Mouse (Mus musculus) heart, embryonic 12.5 days (tissue): ENCODE measurements around the gene Gm10644. TPM values are rescaled to one million over a fixed set of nuclear protein-coding genes. Genes with fewer than 3 reads are reported as not detected.

Experiments
- ATAC-seq: fragments of 200-750 bp; cut with Nextera tagmentation; 2 replicates; pipeline ENCODE4 v1.8.0; 2017; ENCODE audit warnings: moderate TSS enrichment, moderate library complexity; ENCODE audit not compliant: insufficient number of reproducible peaks, low FRiP score
- H3K27ac ChIP-seq: fragments of 300-500 bp; sonication (generic); 2 replicates; pipeline ENCODE4 v1.5.1; 2016; ENCODE audit warnings: mild to moderate bottlenecking, moderate library complexity; ENCODE audit not compliant: poor library complexity, severe bottlenecking
- H3K27me3 ChIP-seq: fragments of 300-500 bp; sonication (generic); replicated peaks from 2 replicates; pipeline ENCODE4 v1.6.1; 2016; ENCODE audit warnings: mild to moderate bottlenecking, moderate library complexity
- H3K36me3 ChIP-seq: fragments of 300-500 bp; sonication (generic); 2 replicates; pipeline ENCODE4 v1.6.1; 2016; ENCODE audit warnings: mild to moderate bottlenecking, moderate library complexity
- H3K4me1 ChIP-seq: fragments of 300-500 bp; sonication (generic); replicated peaks from 2 replicates; pipeline ENCODE4 v1.6.1; 2016; ENCODE audit warnings: mild to moderate bottlenecking
- H3K4me2 ChIP-seq: fragments of 300-500 bp; sonication (generic); 2 replicates; pipeline ENCODE4 v1.6.1; 2016; ENCODE audit warnings: mild to moderate bottlenecking, moderate library complexity
- H3K4me3 ChIP-seq: fragments of 300-500 bp; sonication (generic); 2 replicates; pipeline ENCODE4 v1.5.1; 2016; ENCODE audit warnings: mild to moderate bottlenecking
- H3K9ac ChIP-seq: fragments of 300-500 bp; sonication (generic); 2 replicates; pipeline ENCODE4 v1.6.1; 2016; ENCODE audit warnings: mild to moderate bottlenecking, moderate library complexity
- H3K9me3 ChIP-seq: fragments of 300-500 bp; sonication (generic); replicated peaks from 2 replicates; pipeline ENCODE4 v1.6.1; 2016; ENCODE audit warnings: mild to moderate bottlenecking, moderate library complexity
- WGBS: fragments of 180-500 bp; shearing (Covaris S2); methylation state at CpG from one replicate; pipeline ENCODE4 v1.1.7; 2016; 5-methylcytosine and 5-hydroxymethylcytosine counted together
- polyA plus RNA-seq: library from polyadenylated mRNA; unstranded; fragments of >200 nt; fragmentation: Nextera tagmentation; extraction: Ambion mirVana; gene quantifications from 2 replicates; pipeline ENCODE4 v1.2.1, GENCODE M21; 2016

The Gm10644 gene
- polyA plus RNA-seq, 1 experiment from 2014 or later, result 0.34 TPM

- no peaks in the 10 kb centered on the region for H3K27me3 ChIP-seq
- H3K27ac ChIP-seq, result peak overlapping the region; percentile 49
- H3K36me3 ChIP-seq, result peaks cover 27% of the 10 kb centered on the region
- peak overlapping the region; percentile 30 for H3K4me2 ChIP-seq
- 61% methylated on average over 9 of the region's 9 CpGs for WGBS
- H3K9me3 ChIP-seq, result no peaks in the 10 kb centered on the region
- H3K4me1 ChIP-seq, result peaks cover 73% of the 10 kb centered on the region
- no peak overlapping the region for H3K4me3 ChIP-seq
- peak overlapping the region; percentile 54 for H3K9ac ChIP-seq
- no peak for ATAC-seq
Observed at GRCm38 (mm10) chr8:83978200-83978599, 23.2 kb upstream of the Gm10644 start.

GRCm38 (mm10) chr8:83977646-83978045, 22.6 kb upstream of the Gm10644 start:
- no peaks in the 10 kb centered on the region for H3K9me3 ChIP-seq
- peak overlapping the region; percentile 54 for H3K9ac ChIP-seq
- H3K4me1 ChIP-seq, result peaks cover 73% of the 10 kb centered on the region
- H3K4me3 ChIP-seq, result no peak overlapping the region
- peak overlapping the region; percentile 49 for H3K27ac ChIP-seq
- WGBS, result 56% methylated on average over 6 of the region's 6 CpGs
- no peak for ATAC-seq
- H3K27me3 ChIP-seq, result no peaks in the 10 kb centered on the region
- peak overlapping the region; percentile 30 for H3K4me2 ChIP-seq
- peaks cover 22% of the 10 kb centered on the region for H3K36me3 ChIP-seq

GRCm38 (mm10) chr8:83976779-83977350, 21.9 kb upstream of the Gm10644 start:
- Histone ChIP-seq H3K4me1 (peaks cover 75% of the 10 kb centered on the region), H3K36me3 (peaks cover 14% of the 10 kb centered on the region), H3K4me3 (no peak overlapping the region), H3K9ac (no peak overlapping the region), H3K27ac (no peak overlapping the region; the same call in 1 of the 2 replicates), H3K9me3 (no peaks in the 10 kb centered on the region), H3K27me3 (no peaks in the 10 kb centered on the region), H3K4me2 (no peak overlapping the region)
- WGBS, result 81% methylated on average over 5 of the region's 5 CpGs
- ATAC-seq, result no peak

GRCm38 (mm10) chr8:83976101-83976630, 21.2 kb upstream of the Gm10644 start:
- H3K4me3 ChIP-seq, result no peak overlapping the region
- no peaks in the 10 kb centered on the region for H3K9me3 ChIP-seq
- H3K27me3 ChIP-seq, result no peaks in the 10 kb centered on the region
- 0 out of 2 replicates have a peak overlapping the region, but pooled peaks have one; percentile 10 for H3K9ac ChIP-seq
- WGBS, result 83% methylated on average over 4 of the region's 4 CpGs
- H3K4me2 ChIP-seq, result no peak overlapping the region
- ATAC-seq, result no peak
- peaks cover 77% of the 10 kb centered on the region for H3K4me1 ChIP-seq
- peaks cover 7% of the 10 kb centered on the region for H3K36me3 ChIP-seq
- H3K27ac ChIP-seq, result no peak overlapping the region

GRCm38 (mm10) chr8:83974521-83974920, 19.5 kb upstream of the Gm10644 start:
- Histone ChIP-seq H3K9me3 (no peaks in the 10 kb centered on the region), H3K4me1 (peaks cover 62% of the 10 kb centered on the region), H3K27ac (peak overlapping the region; percentile 54), H3K4me2 (peak overlapping the region; percentile 96), H3K27me3 (no peaks in the 10 kb centered on the region), H3K4me3 (peak overlapping the region; percentile 80), H3K36me3 (peaks cover 4% of the 10 kb centered on the region), H3K9ac (peak overlapping the region; percentile 91; the same call in 1 of the 2 replicates)
- ATAC-seq, result no peak
- 65% methylated on average over 4 of the region's 4 CpGs for WGBS

- Histone ChIP-seq H3K27me3 (no peaks in the 10 kb centered on the region), H3K36me3 (peaks cover 14% of the 10 kb centered on the region), H3K4me1 (peaks cover 51% of the 10 kb centered on the region), H3K4me2 (peak overlapping the region; percentile 96), H3K4me3 (peak overlapping the region; percentile 80), H3K9me3 (no peaks in the 10 kb centered on the region), H3K27ac (peak overlapping the region; percentile 67), H3K9ac (peak overlapping the region; percentile 91)
- ATAC-seq, result peak; percentile 23
- WGBS, result 2% methylated on average over 37 of the region's 37 CpGs
Observed at GRCm38 (mm10) chr8:83973161-83974031, 18.4 kb upstream of the Gm10644 start.

- Histone ChIP-seq H3K9ac (peak within 1 kb of the TSS; percentile 91), H3K4me2 (peak within 1 kb of the TSS; percentile 96), H3K4me1 (peaks cover 41% of the 10 kb centered on the region), H3K9me3 (no peaks in the 10 kb centered on the region), H3K27me3 (no peaks in the 10 kb centered on the region), H3K36me3 (peaks cover 24% of the 10 kb centered on the region), H3K4me3 (peak within 1 kb of the TSS; percentile 80), H3K27ac (peak within 1 kb of the TSS; percentile 67)
- ATAC-seq, result peak; percentile 99
- 2% methylated on average over 90 of the region's 94 CpGs for WGBS
Observed at GRCm38 (mm10) chr8:83972150-83973120, 17.4 kb upstream of the Gm10644 start, which contains the start of gene Prkaca. Gene Prkaca (plus strand): TSS chr8:83972993.

- ATAC-seq, result no peak
- WGBS, result 72% methylated on average over 6 of the region's 6 CpGs
- Histone ChIP-seq H3K27ac (no peak overlapping the region), H3K9me3 (no peaks in the 10 kb centered on the region), H3K27me3 (no peaks in the 10 kb centered on the region), H3K4me3 (peak overlapping the region; percentile 80), H3K9ac (peak overlapping the region; percentile 81), H3K36me3 (peaks cover 30% of the 10 kb centered on the region), H3K4me1 (peaks cover 33% of the 10 kb centered on the region), H3K4me2 (peak overlapping the region; percentile 88)
Observed at GRCm38 (mm10) chr8:83971661-83972060, 16.7 kb upstream of the Gm10644 start.

GRCm38 (mm10) chr8:83971121-83971520, 16.1 kb upstream of the Gm10644 start:
- H3K9ac ChIP-seq, result no peak overlapping the region
- H3K4me3 ChIP-seq, result no peak overlapping the region
- H3K4me2 ChIP-seq, result 0 out of 2 replicates have a peak overlapping the region, but pooled peaks have one; percentile 88
- no peaks in the 10 kb centered on the region for H3K27me3 ChIP-seq
- peaks cover 33% of the 10 kb centered on the region for H3K36me3 ChIP-seq
- peaks cover 28% of the 10 kb centered on the region for H3K4me1 ChIP-seq
- H3K27ac ChIP-seq, result no peak overlapping the region
- 89% methylated on average over 4 of the region's 4 CpGs for WGBS
- H3K9me3 ChIP-seq, result no peaks in the 10 kb centered on the region
- ATAC-seq, result no peak

- no peak overlapping the region for H3K27ac ChIP-seq
- H3K4me3 ChIP-seq, result no peak overlapping the region
- H3K9ac ChIP-seq, result no peak overlapping the region
- H3K9me3 ChIP-seq, result no peaks in the 10 kb centered on the region
- H3K36me3 ChIP-seq, result peaks cover 45% of the 10 kb centered on the region
- WGBS, result 88% methylated on average over 7 of the region's 7 CpGs
- no peaks in the 10 kb centered on the region for H3K27me3 ChIP-seq
- H3K4me1 ChIP-seq, result peaks cover 7% of the 10 kb centered on the region
- no peak overlapping the region for H3K4me2 ChIP-seq
- no peak for ATAC-seq
Observed at GRCm38 (mm10) chr8:83967701-83968100, 12.7 kb upstream of the Gm10644 start.
